Mouse (Mus musculus): ENCODE data around the gene Parp16. TPM values are rescaled to one million over a fixed set of nuclear protein-coding genes. Genes with fewer than 3 reads are reported as not detected.

Gene Parp16
- polyA plus RNA-seq, 1 experiment: 7.1 TPM

Other genes starting within 250 kb of the Parp16 start
- 0.76 and 0.79 TPM in 2 replicates for gene Slc24a1, start 243.7 kb upstream of the Parp16 start, polyA plus RNA-seq (2011; ENCODE audit: insufficient read depth, insufficient read length, low read depth, missing spikeins)
- 26.3 and 28.9 TPM in 2 replicates for gene Ints14, start 234.4 kb upstream of the Parp16 start, polyA plus RNA-seq (2011; ENCODE audit: insufficient read depth, insufficient read length, low read depth, missing spikeins)
- 31.2 and 31.6 TPM in 2 replicates for gene Hacd3, start 173.7 kb upstream of the Parp16 start, polyA plus RNA-seq (2011; ENCODE audit: insufficient read depth, insufficient read length, low read depth, missing spikeins)
- 44.5 and 45.2 TPM in 2 replicates for gene Dpp8, start 162.9 kb upstream of the Parp16 start, polyA plus RNA-seq (2011; ENCODE audit: insufficient read depth, insufficient read length, low read depth, missing spikeins)
- 15.5 and 17.5 TPM in 2 replicates for gene Igdcc4, start 93.9 kb upstream of the Parp16 start, polyA plus RNA-seq (2011; ENCODE audit: insufficient read depth, insufficient read length, low read depth, missing spikeins)
- gene Igdcc3, start 54.2 kb upstream of the Parp16 start, polyA plus RNA-seq (2011; ENCODE audit: insufficient read depth, insufficient read length, low read depth, missing spikeins): 8.6 and 8.9 TPM in 2 replicates
- gene Cilp, start 69.8 kb downstream of the Parp16 start, polyA plus RNA-seq (2011; ENCODE audit: insufficient read depth, insufficient read length, low read depth, missing spikeins): 0.15 and 0.17 TPM in 2 replicates
- 29.6 and 31.5 TPM in 2 replicates for gene Clpx, start 98.9 kb downstream of the Parp16 start, polyA plus RNA-seq (2011; ENCODE audit: insufficient read depth, insufficient read length, low read depth, missing spikeins)
- gene Pdcd7, start 150.8 kb downstream of the Parp16 start, polyA plus RNA-seq (2011; ENCODE audit: insufficient read depth, insufficient read length, low read depth, missing spikeins): 31.1 and 37.7 TPM in 2 replicates
- 1.5 and 1.8 TPM in 2 replicates for gene Ubap1l, start 165.7 kb downstream of the Parp16 start, polyA plus RNA-seq (2011; ENCODE audit: insufficient read depth, insufficient read length, low read depth, missing spikeins)
- 0.27 and 0.52 TPM in 2 replicates for gene Kbtbd13, start 196.3 kb downstream of the Parp16 start, polyA plus RNA-seq (2011; ENCODE audit: insufficient read depth, insufficient read length, low read depth, missing spikeins)
- 0.33 and 0.40 TPM in 2 replicates for gene Rasl12, start 203.2 kb downstream of the Parp16 start, polyA plus RNA-seq (2011; ENCODE audit: insufficient read depth, insufficient read length, low read depth, missing spikeins)
- gene Slc51b, start 227.6 kb downstream of the Parp16 start, polyA plus RNA-seq (2011; ENCODE audit: insufficient read depth, insufficient read length, low read depth, missing spikeins): not detected in 2 replicates
- gene Mtfmt, start 240.4 kb downstream of the Parp16 start, polyA plus RNA-seq (2011; ENCODE audit: insufficient read depth, insufficient read length, low read depth, missing spikeins): 16.7 and 22.4 TPM in 2 replicates